Mouse (Mus musculus): Measurements from ENCODE around the gene Dgke. TPM values are rescaled to one million over a fixed set of nuclear protein-coding genes. Genes with fewer than 3 reads are reported as not detected.

Dgke gene
- polyA plus RNA-seq, 1 experiment, result 8.2 TPM

GRCm38 (mm10) chr11:89026117-89026516, 40.5 kb downstream of the Dgke start:
- DNase-seq, result no peak
- TF ChIP-seq CTCF (IDR thresholded peaks at IDR 0.05; ENCODE audit: insufficient read depth, low read length), result no peak
- TF ChIP-seq POLR2A (IDR thresholded peaks at IDR 0.05; ENCODE audit: borderline replicate concordance, extremely low read depth, low read depth, low read length), result no peak
- peaks cover 6% of the 10 kb centered on the region for H3K4me1 ChIP-seq (ENCODE audit: control insufficient read depth, insufficient read depth, low read length)
- no peak overlapping the region for H3K4me3 ChIP-seq (replicated peaks; ENCODE audit: extremely low read depth, low read depth, low read length)
- 85% methylated on average over 3 of the region's 3 CpGs for WGBS

- no peak for TF ChIP-seq CTCF (IDR thresholded peaks at IDR 0.05; ENCODE audit: insufficient read depth, low read length)
- TF ChIP-seq POLR2A (IDR thresholded peaks at IDR 0.05; ENCODE audit: borderline replicate concordance, extremely low read depth, low read depth, low read length), result no peak
- peaks cover 6% of the 10 kb centered on the region for H3K4me1 ChIP-seq (ENCODE audit: control insufficient read depth, insufficient read depth, low read length)
- no peak overlapping the region for H3K4me3 ChIP-seq (replicated peaks; ENCODE audit: extremely low read depth, low read depth, low read length)
- DNase-seq, result no peak
- WGBS, result 72% methylated on average over 3 of the region's 3 CpGs
Measured at GRCm38 (mm10) chr11:89025603-89026002, 41.0 kb downstream of the Dgke start.

GRCm38 (mm10) chr11:89024181-89024881, 42.3 kb downstream of the Dgke start:
- H3K4me3 ChIP-seq (replicated peaks; ENCODE audit: extremely low read depth, low read depth, low read length), result no peak overlapping the region
- peak; percentile 63 for DNase-seq
- 11% methylated on average over 11 of the region's 11 CpGs for WGBS

GRCm38 (mm10) chr11:89023477-89023876, 43.2 kb downstream of the Dgke start:
- TF ChIP-seq CTCF (IDR thresholded peaks at IDR 0.05; ENCODE audit: insufficient read depth, low read length), result no peak
- TF ChIP-seq POLR2A (IDR thresholded peaks at IDR 0.05; ENCODE audit: borderline replicate concordance, extremely low read depth, low read depth, low read length), result no peak
- H3K4me3 ChIP-seq (replicated peaks; ENCODE audit: extremely low read depth, low read depth, low read length), result no peak overlapping the region
- H3K4me1 ChIP-seq (ENCODE audit: control insufficient read depth, insufficient read depth, low read length), result peaks cover 7% of the 10 kb centered on the region
- 57% methylated on average over 10 of the region's 10 CpGs for WGBS
- no peak for DNase-seq

More at GRCm38 (mm10) chr11:89024181-89024881, 42.3 kb downstream of the Dgke start:
- peaks cover 6% of the 10 kb centered on the region for H3K4me1 ChIP-seq (ENCODE audit: control insufficient read depth, insufficient read depth, low read length)
- TF ChIP-seq CTCF (IDR thresholded peaks at IDR 0.05; ENCODE audit: insufficient read depth, low read length), result no peak
- no peak for TF ChIP-seq POLR2A (IDR thresholded peaks at IDR 0.05; ENCODE audit: borderline replicate concordance, extremely low read depth, low read depth, low read length)

GRCm38 (mm10) chr11:89022120-89022731, 44.4 kb downstream of the Dgke start:
- DNase-seq, result no peak
- 44% methylated on average over 8 of the region's 8 CpGs for WGBS

GRCm38 (mm10) chr11:89021687-89022086, 45.0 kb downstream of the Dgke start:
- no peak overlapping the region for H3K4me3 ChIP-seq (replicated peaks; ENCODE audit: extremely low read depth, low read depth, low read length)
- WGBS, result 67% methylated on average over 7 of the region's 7 CpGs
- DNase-seq, result no peak
- TF ChIP-seq CTCF (IDR thresholded peaks at IDR 0.05; ENCODE audit: insufficient read depth, low read length) (no peak), POLR2A (IDR thresholded peaks at IDR 0.05; ENCODE audit: borderline replicate concordance, extremely low read depth, low read depth, low read length) (no peak)
- peaks cover 7% of the 10 kb centered on the region for H3K4me1 ChIP-seq (ENCODE audit: control insufficient read depth, insufficient read depth, low read length)

More at GRCm38 (mm10) chr11:89022120-89022731, 44.4 kb downstream of the Dgke start:
- no peak for TF ChIP-seq POLR2A (IDR thresholded peaks at IDR 0.05; ENCODE audit: borderline replicate concordance, extremely low read depth, low read depth, low read length)
- no peak for TF ChIP-seq CTCF (IDR thresholded peaks at IDR 0.05; ENCODE audit: insufficient read depth, low read length)
- Histone ChIP-seq H3K4me1 (ENCODE audit: control insufficient read depth, insufficient read depth, low read length) (peaks cover 7% of the 10 kb centered on the region), H3K4me3 (replicated peaks; ENCODE audit: extremely low read depth, low read depth, low read length) (no peak overlapping the region)

GRCm38 (mm10) chr11:89020681-89021305, 45.9 kb downstream of the Dgke start:
- H3K4me3 ChIP-seq (replicated peaks; ENCODE audit: extremely low read depth, low read depth, low read length), result no peak overlapping the region
- TF ChIP-seq POLR2A (IDR thresholded peaks at IDR 0.05; ENCODE audit: borderline replicate concordance, extremely low read depth, low read depth, low read length) (no peak), CTCF (IDR thresholded peaks at IDR 0.05; ENCODE audit: insufficient read depth, low read length) (no peak)
- peaks cover 7% of the 10 kb centered on the region for H3K4me1 ChIP-seq (ENCODE audit: control insufficient read depth, insufficient read depth, low read length)
- 69% methylated on average over 9 of the region's 9 CpGs for WGBS
- DNase-seq, result no peak

- 77% methylated on average over 9 of the region's 9 CpGs for WGBS
Measured at GRCm38 (mm10) chr11:89017514-89018182, 49.0 kb downstream of the Dgke start.

GRCm38 (mm10) chr11:89012241-89012640, 54.4 kb downstream of the Dgke start:
- H3K4me1 ChIP-seq (ENCODE audit: control insufficient read depth, insufficient read depth, low read length), result no peaks in the 10 kb centered on the region; the same call in 1 of the 2 replicates
- WGBS, result 86% methylated on average over 5 of the region's 5 CpGs
- DNase-seq, result no peak
- no peak for TF ChIP-seq POLR2A (IDR thresholded peaks at IDR 0.05; ENCODE audit: borderline replicate concordance, extremely low read depth, low read depth, low read length)
- no peak for TF ChIP-seq CTCF (IDR thresholded peaks at IDR 0.05; ENCODE audit: insufficient read depth, low read length)
- no peak overlapping the region for H3K4me3 ChIP-seq (replicated peaks; ENCODE audit: extremely low read depth, low read depth, low read length)

More at GRCm38 (mm10) chr11:89017514-89018182, 49.0 kb downstream of the Dgke start:
- Histone ChIP-seq H3K4me3 (replicated peaks; ENCODE audit: extremely low read depth, low read depth, low read length) (no peak overlapping the region), H3K4me1 (ENCODE audit: control insufficient read depth, insufficient read depth, low read length) (peaks cover 5% of the 10 kb centered on the region; the same call in 1 of the 2 replicates)
- DNase-seq, result no peak
- TF ChIP-seq POLR2A (IDR thresholded peaks at IDR 0.05; ENCODE audit: borderline replicate concordance, extremely low read depth, low read depth, low read length) (no peak), CTCF (IDR thresholded peaks at IDR 0.05; ENCODE audit: insufficient read depth, low read length) (no peak)
